Mouse (Mus musculus) frontal cortex, postnatal 25 days (tissue): ENCODE measurements around the gene Rps26.

Experiments used
- DNase-seq, 2 experiments: peaks; one replicate each; pipeline ENCODE4 v3.0.0; 2022; ENCODE audit warnings: low spot score in 2 of 2

The Rps26 gene

GRCm38 (mm10) chr10:128606483-128606882 is 20.1 kb downstream of the Rps26 start:
- DNase-seq, result no peak

DNA sequence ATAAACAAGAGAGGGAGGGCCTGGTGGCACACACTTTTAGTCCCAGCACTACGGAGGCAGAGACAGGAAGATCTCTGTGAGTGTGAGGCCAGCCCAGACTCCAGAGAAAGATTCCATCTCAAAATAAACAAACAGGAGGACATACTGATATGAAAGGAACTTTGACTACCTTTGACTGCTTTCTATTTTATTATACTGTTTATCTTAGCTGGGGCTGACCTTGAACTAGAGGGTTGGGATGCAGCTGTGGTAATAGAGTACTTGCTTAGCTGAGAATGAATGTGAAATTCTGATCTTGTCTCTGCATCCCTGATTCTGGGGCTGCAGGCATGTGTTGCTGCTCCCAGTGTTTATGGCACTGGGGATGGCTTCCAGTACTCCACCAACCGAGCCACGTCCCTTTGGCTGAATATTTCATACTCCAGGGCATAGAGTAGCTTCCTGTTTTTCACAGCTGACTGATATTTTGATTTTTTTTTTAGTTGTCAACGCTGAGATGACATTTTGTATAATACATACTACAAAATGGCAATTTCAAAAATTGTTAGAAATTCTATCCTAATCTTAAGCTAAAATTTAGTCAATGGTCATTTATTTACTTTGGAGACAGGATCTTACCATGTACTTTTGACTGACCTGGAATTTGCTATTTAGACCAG is 23.9 kb downstream of the Rps26 start:
- DNase-seq, result no peak

DNA sequence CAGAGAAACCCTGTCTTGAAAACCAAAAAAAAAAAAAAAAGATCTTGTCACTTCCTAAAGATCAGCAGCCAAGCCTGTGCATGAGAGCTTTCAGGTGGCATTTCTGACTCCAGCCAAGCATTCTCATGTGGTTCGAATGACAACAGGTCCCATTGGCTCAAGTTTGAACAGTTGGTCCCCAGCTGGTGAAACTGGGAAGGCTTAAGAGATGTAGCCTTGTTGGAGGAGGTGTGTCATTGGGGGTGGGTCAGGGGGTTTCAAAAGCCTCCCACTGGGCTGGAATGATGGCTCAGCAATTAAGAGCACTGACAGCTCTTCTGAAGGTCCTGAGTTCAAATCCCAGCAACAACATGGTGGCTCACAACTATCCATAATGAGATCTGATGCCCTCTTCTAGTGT is 25.0 kb downstream of the Rps26 start:
- no peak for DNase-seq

- no peak for DNase-seq
These were observed 28.1 kb downstream of the Rps26 start for GRCm38 (mm10) chr10:128598476-128598875.

- DNase-seq, result no peak
These were observed 33.8 kb downstream of the Rps26 start for GRCm38 (mm10) chr10:128592797-128593196.

- DNase-seq, result no peak
These were observed 35.1 kb downstream of the Rps26 start for GRCm38 (mm10) chr10:128591436-128591835.

DNA sequence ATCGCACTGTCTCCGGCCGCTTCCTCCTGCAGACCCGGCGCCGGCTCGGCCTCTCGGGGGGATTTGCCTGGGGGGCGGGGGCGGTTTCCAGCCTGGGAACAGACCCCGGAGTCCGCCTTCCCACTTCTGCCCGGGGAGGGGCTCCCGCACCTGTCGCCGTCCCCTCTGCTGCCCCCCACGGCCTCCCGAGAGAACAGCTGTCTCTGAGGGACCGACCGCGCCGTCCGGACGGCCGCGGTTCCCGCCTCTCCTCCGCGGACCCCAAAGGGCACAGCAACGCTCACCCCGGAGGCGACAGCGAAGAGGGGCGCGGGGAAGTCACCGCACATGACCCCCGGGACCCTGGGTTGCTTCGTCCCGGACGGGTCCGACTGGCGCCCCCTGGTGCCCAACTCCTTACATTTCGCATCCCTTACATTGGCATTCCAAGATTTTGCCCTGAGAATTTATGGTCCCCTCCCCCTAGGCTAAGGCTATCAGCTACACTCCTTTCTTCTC is 36.3 kb downstream of the Rps26 start:
- no peak for DNase-seq

DNA sequence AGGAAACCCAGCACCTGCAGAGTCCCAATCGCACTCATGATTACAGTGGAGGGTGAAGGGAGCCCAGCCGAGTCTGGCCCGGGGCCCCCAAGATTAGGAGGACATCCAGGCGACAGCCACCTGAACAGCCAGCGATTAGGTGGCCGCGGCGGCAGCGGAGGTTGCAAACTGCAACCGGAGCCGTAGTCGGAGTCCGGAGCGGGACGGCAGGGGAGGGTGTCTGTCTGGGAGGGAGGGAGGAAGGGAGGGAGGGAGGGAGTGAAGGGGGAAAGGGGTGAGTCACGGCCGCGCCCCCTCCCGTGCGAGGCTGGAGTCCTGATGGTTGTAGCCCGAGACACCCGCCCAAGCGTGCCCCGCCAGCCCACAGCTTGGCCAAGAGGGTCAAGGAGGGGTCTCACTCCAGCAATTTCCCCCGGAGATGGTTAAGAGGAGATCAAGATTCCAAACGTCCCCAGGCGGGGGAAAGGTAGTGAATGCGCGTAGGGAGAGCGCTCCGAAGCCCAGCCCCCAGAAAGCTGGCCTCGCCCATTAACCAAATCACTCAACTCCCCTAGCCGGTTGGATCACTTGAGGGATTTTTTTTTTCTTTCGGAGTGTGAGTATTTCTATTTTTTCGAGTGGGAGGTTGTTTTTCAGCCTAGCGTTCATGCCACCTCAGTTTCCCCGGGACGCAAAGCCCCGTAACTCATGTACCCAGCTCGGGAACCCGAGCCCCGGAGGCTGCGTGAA is 36.9 kb downstream of the Rps26 start, which contains the start of gene Erbb3:
Erbb3 (minus strand) TSS at position 189 of the 729 bp plus-strand sequence.
- DNase-seq, result no peak

- DNase-seq, result no peak
These were observed 37.6 kb downstream of the Rps26 start for GRCm38 (mm10) chr10:128588775-128589463.

GRCm38 (mm10) chr10:128588136-128588535 is 38.4 kb downstream of the Rps26 start:
- no peak for DNase-seq

GRCm38 (mm10) chr10:128587697-128588096 is 38.9 kb downstream of the Rps26 start:
- no peak for DNase-seq

- DNase-seq, result no peak
These were observed 39.4 kb downstream of the Rps26 start for GRCm38 (mm10) chr10:128587120-128587519.

GRCm38 (mm10) chr10:128586546-128586945 is 40.0 kb downstream of the Rps26 start:
- no peak for DNase-seq

- no peak for DNase-seq
These were observed 42.2 kb downstream of the Rps26 start for GRCm38 (mm10) chr10:128584386-128584785.

- DNase-seq, result no peak
These were observed 42.9 kb downstream of the Rps26 start for GRCm38 (mm10) chr10:128583644-128584043.

DNA sequence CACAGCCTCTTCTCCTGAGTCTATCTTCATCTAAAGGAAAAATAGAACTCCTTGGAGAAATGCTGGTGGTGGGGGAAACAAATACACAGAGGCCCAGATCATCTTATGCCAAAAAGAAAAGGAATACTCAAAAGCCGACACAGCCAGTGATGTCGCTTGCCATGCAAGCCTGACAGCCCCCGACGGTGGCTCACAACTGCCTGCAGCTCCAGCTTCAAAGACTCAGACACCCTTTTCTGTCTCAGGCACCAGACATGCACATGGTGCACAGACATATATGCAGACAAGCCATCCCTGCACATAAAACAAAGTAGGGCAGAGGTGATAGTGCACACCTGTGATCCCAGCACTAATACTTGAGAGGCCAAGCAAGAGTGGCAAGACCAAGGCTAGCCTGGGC is 46.8 kb downstream of the Rps26 start:
- no peak for DNase-seq

DNA sequence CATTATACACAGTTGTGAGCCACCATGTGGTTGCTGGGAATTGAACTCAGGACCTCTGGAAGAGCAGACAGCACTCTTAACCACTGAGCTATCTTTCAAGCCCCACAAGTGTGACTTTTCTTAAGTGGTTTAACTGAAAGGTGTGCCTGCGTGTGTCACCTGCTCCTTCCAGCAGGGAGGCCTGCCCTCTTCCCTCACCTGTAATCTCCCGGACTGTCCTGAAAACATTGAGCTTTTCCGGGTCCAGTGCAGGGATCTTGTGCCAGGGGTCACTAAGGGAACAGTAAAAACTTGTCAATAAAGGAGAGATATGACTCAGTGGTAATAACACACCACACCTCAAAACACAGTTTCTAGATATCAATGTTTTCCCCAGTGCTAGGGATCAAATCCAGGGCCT is 47.2 kb downstream of the Rps26 start:
- DNase-seq, result no peak

- no peak for DNase-seq
These were observed 48.2 kb downstream of the Rps26 start for GRCm38 (mm10) chr10:128578330-128578729.

- DNase-seq, result no peak
These were observed 51.5 kb downstream of the Rps26 start for GRCm38 (mm10) chr10:128575063-128575462.
